In genomic region chr2:84021930-84022329, GRCm38 (mm10) we compare ENCODE assay signal across 27 mouse cellular contexts. TPM values are rescaled to one million over a fixed set of nuclear protein-coding genes. Genes with fewer than 3 reads are reported as not detected.
A peak's percentile ranks its signal among the peaks of the same experiment; 100 is the strongest.
DNase-seq lines count a peak whose midpoint lies in the region; TF ChIP-seq lines count a peak whose summit lies in the region.
"Had no signal": no experiment of that assay in that cellular context is flagged by ENCODE, and none has a peak within 500 bp of the region (broad histone marks: within the 10 kb centered on the region; RNA-seq: fewer than 3 reads in every experiment).

No protein-coding gene starts in this region.

- no peak overlapping the region for H3K4me3 ChIP-seq in gastrocnemius, adult 2 months
- H3K4me3 ChIP-seq in MEL (ENCODE audit: control insufficient read depth in 1 of 2, insufficient read depth in 1 of 2, low read depth in 2 of 2, low read length in 2 of 2): no peak overlapping the region
- H3K4me3 ChIP-seq: embryonic facial prominence, embryonic 13.5 days; embryonic facial prominence, embryonic 15.5 days; erythroblast, embryonic 14.5 days; forebrain, embryonic 10.5 days; forebrain, embryonic 12.5 days had no signal

- DNase-seq in gastrocnemius, adult 2 months: no peak
- DNase-seq in gastrocnemius, adult 8-10 months (ENCODE audit: low spot score in 2 of 2): no peak
- DNase-seq in MEL (ENCODE audit: low read depth, low spot score): peak; percentile 9
- peak; percentile 7 for DNase-seq in brain, adult 2 months (ENCODE audit: low read depth, low spot score)
- no peak for DNase-seq in adrenal gland, postnatal 10 days
- DNase-seq: adrenal gland, adult 8-10 months; adrenal gland, postnatal 25 days; cerebellum, adult 11-12 months; cerebellum, adult 2 months; cerebellum, adult 9-10 months; cerebellum, postnatal 10 days; cerebellum, postnatal 25 days had no signal

- TF ChIP-seq CTCF in gastrocnemius, adult 2 months (IDR thresholded peaks at IDR 0.05): no peak
- no peak for TF ChIP-seq CTCF in MEL (IDR thresholded peaks at IDR 0.05 in 2 of 3, conservative IDR thresholded peaks at IDR 0.05 in 1 of 3; ENCODE audit: control insufficient read depth in 1 of 3, insufficient read depth in 1 of 3, low read depth in 2 of 3, low read length in 3 of 3, poor library complexity in 1 of 3, severe bottlenecking in 1 of 3)

- no peak for TF ChIP-seq POLR2A in MEL (IDR thresholded peaks at IDR 0.05; ENCODE audit: control insufficient read depth in 1 of 2, insufficient read depth in 1 of 2, low read depth in 1 of 2, low read length in 2 of 2, poor library complexity in 1 of 2)

- H3K9ac ChIP-seq in MEL (ENCODE audit: control insufficient read depth, low read depth, low read length, poor library complexity, severe bottlenecking): no peak overlapping the region
- H3K9ac ChIP-seq: embryonic facial prominence, embryonic 13.5 days; embryonic facial prominence, embryonic 15.5 days; forebrain, embryonic 12.5 days had no signal

- no peak for TF ChIP-seq RAD21 in MEL (IDR thresholded peaks at IDR 0.05; ENCODE audit: low read depth, low read length)

- peak overlapping the region; percentile 74; the same call in 1 of the 2 replicates for H3K27ac ChIP-seq in gastrocnemius, adult 2 months
- H3K27ac ChIP-seq in MEL (ENCODE audit: control insufficient read depth, low read depth, low read length): no peak overlapping the region
- H3K27ac ChIP-seq: embryonic facial prominence, embryonic 13.5 days; embryonic facial prominence, embryonic 15.5 days; forebrain, embryonic 10.5 days; forebrain, embryonic 12.5 days had no signal

- H3K27me3 ChIP-seq in MEL (ENCODE audit: control insufficient read depth in 1 of 2, insufficient read depth in 2 of 2, low read length in 2 of 2): no peaks in the 10 kb centered on the region
- H3K27me3 ChIP-seq: embryonic facial prominence, embryonic 13.5 days; embryonic facial prominence, embryonic 15.5 days; forebrain, embryonic 12.5 days had no signal

- H3K9me3 ChIP-seq in MEL (replicated peaks; ENCODE audit: insufficient read depth, low read length): no peaks in the 10 kb centered on the region
- H3K9me3 ChIP-seq: embryonic facial prominence, embryonic 13.5 days; embryonic facial prominence, embryonic 15.5 days; forebrain, embryonic 10.5 days; forebrain, embryonic 12.5 days had no signal

- H3K36me3 ChIP-seq in MEL (ENCODE audit: control insufficient read depth in 1 of 2, insufficient read depth in 2 of 2, low read length in 2 of 2): no peaks in the 10 kb centered on the region
- H3K36me3 ChIP-seq: embryonic facial prominence, embryonic 13.5 days; embryonic facial prominence, embryonic 15.5 days; forebrain, embryonic 10.5 days; forebrain, embryonic 12.5 days had no signal

- H3K4me1 ChIP-seq in MEL (ENCODE audit: control insufficient read depth in 1 of 2, insufficient read depth in 2 of 2, low read length in 2 of 2): no peaks in the 10 kb centered on the region
- H3K4me1 ChIP-seq: forebrain, embryonic 12.5 days had no signal

- no peaks in the 10 kb centered on the region for H3K79me2 ChIP-seq in MEL (ENCODE audit: control insufficient read depth, insufficient read depth, low read length, poor library complexity)

- intact Hi-C loops in gastrocnemius, adult 2 months (cut with DNase I): no loop called here

- TF ChIP-seq EP300 in MEL (IDR thresholded peaks at IDR 0.05; ENCODE audit: low read depth in 1 of 2, low read length in 2 of 2): no peak

TF ChIP-seq in MEL, 35 proteins besides CTCF, POLR2A, EP300 and RAD21:
- TF ChIP-seq GATA1 (IDR thresholded peaks at IDR 0.05; ENCODE audit: low read depth, low read length) (no peak), ETS1 (IDR thresholded peaks at IDR 0.05; ENCODE audit: low read depth, low read length) (no peak), POLR2AphosphoS5 (IDR thresholded peaks at IDR 0.05; ENCODE audit: borderline replicate concordance, low read depth, low read length) (no peak), USF1 (IDR thresholded peaks at IDR 0.05; ENCODE audit: low read depth, low read length) (no peak), ZNF384 (IDR thresholded peaks at IDR 0.05; ENCODE audit: low read depth, low read length) (no peak), UBTF (IDR thresholded peaks at IDR 0.05; ENCODE audit: borderline replicate concordance, insufficient read depth, low read depth, low read length) (no peak), MAZ (IDR thresholded peaks at IDR 0.05; ENCODE audit: low read depth, low read length) (no peak), ELF1 (IDR thresholded peaks at IDR 0.05; ENCODE audit: low read depth, low read length) (no peak), MYB (IDR thresholded peaks at IDR 0.05; ENCODE audit: low read depth, low read length) (no peak)
TF ChIP-seq in MEL: peak in this region for 0.

RNA-seq across cellular contexts. Expression of gene Gm13691, which starts 31.6 kb away (rescaled TPM):
- under 1 TPM; 0.69 to 0.95 TPM for total RNA-seq in gastrocnemius, adult 2 months (2021)
- total RNA-seq in gastrocnemius, adult 8-10 months (2022): under 1 TPM in 3 of 4 experiments, not detected in 1; 0.65 to 0.91 (median 0.80) TPM
- total RNA-seq in MEL (2012; rRNA removed): 0.08 TPM in 1 of 2 replicates, not detected in the other
- under 1 TPM in 1 of 2 experiments, not detected in 1; 0.08 TPM for polyA plus RNA-seq in MEL (2012; ENCODE audit: insufficient read depth in 1 of 2, insufficient read length in 2 of 2, low read depth in 1 of 2, low replicate concordance in 2 of 2, missing spikeins in 1 of 2)
- 1 to 10 TPM; 1.4 to 1.7 TPM for total RNA-seq in adrenal gland, postnatal 10 days (2021)
- polyA plus RNA-seq: activated CD4-positive, CD25-positive, alpha-beta regulatory T cell, adult 4 months; C2C12; cerebellum, adult 2 months; cortical plate, adult 2 months; embryonic facial prominence, embryonic 11.5 days; embryonic facial prominence, embryonic 13.5 days; embryonic facial prominence, embryonic 15.5 days; forebrain, embryonic 10.5 days; forebrain, embryonic 12.5 days; forebrain, embryonic 14.5 days; forebrain, embryonic 16.5 days had no signal

RNA-seq across cellular contexts. Expression of gene Gm13697, which starts 37.4 kb away (rescaled TPM):
- under 1 TPM; 0.69 to 0.95 TPM for total RNA-seq in gastrocnemius, adult 2 months (2021)
- under 1 TPM in 3 of 4 experiments, not detected in 1; 0.65 to 0.91 (median 0.80) TPM for total RNA-seq in gastrocnemius, adult 8-10 months (2022)
- total RNA-seq in MEL (2012; rRNA removed): 0.08 TPM in 1 of 2 replicates, not detected in the other
- under 1 TPM in 1 of 2 experiments, not detected in 1; 0.08 TPM for polyA plus RNA-seq in MEL (2012; ENCODE audit: insufficient read depth in 1 of 2, insufficient read length in 2 of 2, low read depth in 1 of 2, low replicate concordance in 2 of 2, missing spikeins in 1 of 2)
- total RNA-seq in adrenal gland, postnatal 10 days (2021): 1 to 10 TPM; 1.4 to 1.7 TPM
- polyA plus RNA-seq: activated CD4-positive, CD25-positive, alpha-beta regulatory T cell, adult 4 months; C2C12; cerebellum, adult 2 months; cortical plate, adult 2 months; embryonic facial prominence, embryonic 11.5 days; embryonic facial prominence, embryonic 13.5 days; embryonic facial prominence, embryonic 15.5 days; forebrain, embryonic 10.5 days; forebrain, embryonic 12.5 days; forebrain, embryonic 14.5 days; forebrain, embryonic 16.5 days had no signal

RNA-seq across cellular contexts. Expression of gene Gm13694, which starts 43.2 kb away (rescaled TPM):
- under 1 TPM; 0.69 to 0.95 TPM for total RNA-seq in gastrocnemius, adult 2 months (2021)
- total RNA-seq in gastrocnemius, adult 8-10 months (2022): under 1 TPM in 3 of 4 experiments, not detected in 1; 0.65 to 0.91 (median 0.80) TPM
- total RNA-seq in MEL (2012; rRNA removed): 0.08 TPM in 1 of 2 replicates, not detected in the other
- polyA plus RNA-seq in MEL (2012; ENCODE audit: insufficient read depth in 1 of 2, insufficient read length in 2 of 2, low read depth in 1 of 2, low replicate concordance in 2 of 2, missing spikeins in 1 of 2): under 1 TPM in 1 of 2 experiments, not detected in 1; 0.08 TPM
- total RNA-seq in adrenal gland, postnatal 10 days (2021): 1 to 10 TPM; 1.4 to 1.7 TPM
- polyA plus RNA-seq: activated CD4-positive, CD25-positive, alpha-beta regulatory T cell, adult 4 months; C2C12; cerebellum, adult 2 months; cortical plate, adult 2 months; embryonic facial prominence, embryonic 11.5 days; embryonic facial prominence, embryonic 13.5 days; embryonic facial prominence, embryonic 15.5 days; forebrain, embryonic 10.5 days; forebrain, embryonic 12.5 days; forebrain, embryonic 14.5 days; forebrain, embryonic 16.5 days had no signal

RNA-seq across cellular contexts. Expression of gene Gm13696, which starts 49.0 kb away (rescaled TPM):
- total RNA-seq in gastrocnemius, adult 2 months (2021): under 1 TPM; 0.69 to 0.95 TPM
- total RNA-seq in gastrocnemius, adult 8-10 months (2022): under 1 TPM in 3 of 4 experiments, not detected in 1; 0.65 to 0.91 (median 0.80) TPM
- total RNA-seq in MEL (2012; rRNA removed): 0.08 TPM in 1 of 2 replicates, not detected in the other
- under 1 TPM in 1 of 2 experiments, not detected in 1; 0.08 TPM for polyA plus RNA-seq in MEL (2012; ENCODE audit: insufficient read depth in 1 of 2, insufficient read length in 2 of 2, low read depth in 1 of 2, low replicate concordance in 2 of 2, missing spikeins in 1 of 2)
- 1 to 10 TPM; 1.4 to 1.7 TPM for total RNA-seq in adrenal gland, postnatal 10 days (2021)
- polyA plus RNA-seq: activated CD4-positive, CD25-positive, alpha-beta regulatory T cell, adult 4 months; C2C12; cerebellum, adult 2 months; cortical plate, adult 2 months; embryonic facial prominence, embryonic 11.5 days; embryonic facial prominence, embryonic 13.5 days; embryonic facial prominence, embryonic 15.5 days; forebrain, embryonic 10.5 days; forebrain, embryonic 12.5 days; forebrain, embryonic 14.5 days; forebrain, embryonic 16.5 days had no signal

RNA-seq across cellular contexts. Expression of gene Gm13695, which starts 54.8 kb away (rescaled TPM):
- under 1 TPM in 1 of 2 experiments, not detected in 1; 0.69 TPM for total RNA-seq in gastrocnemius, adult 2 months (2021)
- total RNA-seq in gastrocnemius, adult 8-10 months (2022): 1 to 10 TPM in 1 of 4 experiments, under 1 TPM in 2, not detected in 1; 0.65 to 5.6 (median 0.91) TPM
- 0.08 TPM in 1 of 2 replicates, not detected in the other for total RNA-seq in MEL (2012; rRNA removed)
- not detected for polyA plus RNA-seq in MEL (2012; ENCODE audit: insufficient read depth in 1 of 2, insufficient read length in 2 of 2, low read depth in 1 of 2, low replicate concordance in 2 of 2, missing spikeins in 1 of 2)
- total RNA-seq in adrenal gland, postnatal 10 days (2021): not detected
- total RNA-seq: adrenal gland, adult 18-20 months; adrenal gland, postnatal 25 days; adrenal gland, postnatal 4 days; ES-E14 had no signal
- polyA plus RNA-seq: activated CD4-positive, CD25-positive, alpha-beta regulatory T cell, adult 4 months; C2C12; cerebellum, adult 2 months; cortical plate, adult 2 months; embryonic facial prominence, embryonic 11.5 days; embryonic facial prominence, embryonic 13.5 days; embryonic facial prominence, embryonic 15.5 days; erythroblast, embryonic 14.5 days; forebrain, embryonic 10.5 days; forebrain, embryonic 12.5 days; forebrain, embryonic 14.5 days; forebrain, embryonic 16.5 days; Patski had no signal

Comparison
In these comparisons a context has a peak if more than half of its experiments do, and no peak if none do; other contexts are left out.
1. DNase-seq: peak in MEL (single experiment) and brain, adult 2 months (single experiment); none in gastrocnemius, adult 2 months (single experiment), gastrocnemius, adult 8-10 months (0 of 2) and adrenal gland, postnatal 10 days (single experiment).